Mouse (Mus musculus): Measurements from ENCODE around the gene Ift81. TPM values are rescaled to one million over a fixed set of nuclear protein-coding genes. Genes with fewer than 3 reads are reported as not detected.

Gene Ift81
- polyA plus RNA-seq, 1 experiment from 2014 or later = 25.2 TPM

DNA sequence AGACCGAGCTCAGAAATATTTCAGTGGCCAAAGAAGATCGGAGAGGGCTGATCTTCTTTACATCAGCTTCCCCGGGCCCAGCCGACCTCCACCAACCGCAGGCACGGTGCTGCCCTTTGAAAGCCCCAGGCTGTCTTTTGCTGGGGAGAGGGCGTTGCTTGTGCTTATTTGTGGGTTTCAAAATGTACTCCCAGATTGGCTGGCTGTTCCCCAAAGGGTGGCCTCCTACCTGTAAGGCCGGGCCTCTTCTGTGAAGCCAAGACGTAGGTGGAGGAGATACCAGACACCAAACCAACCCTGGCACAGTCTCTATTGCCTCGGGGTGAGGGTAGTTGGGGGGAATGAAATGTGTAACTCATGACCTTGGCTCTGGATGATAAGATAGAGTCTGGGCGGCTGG, 31.7 kb upstream of the Ift81 start:
- Histone ChIP-seq H3K27me3 (replicated peaks) (no peaks in the 10 kb centered on the region), H3K27ac (ENCODE audit: poor library complexity, severe bottlenecking) (no peak overlapping the region), H3K36me3 (no peaks in the 10 kb centered on the region), H3K4me2 (no peak overlapping the region), H3K4me3 (no peak overlapping the region), H3K4me1 (replicated peaks) (peaks cover 25% of the 10 kb centered on the region), H3K9me3 (replicated peaks) (peaks cover 4% of the 10 kb centered on the region; the same call in 1 of the 2 replicates), H3K9ac (no peak overlapping the region)
- 75% methylated on average over 11 of the region's 11 CpGs for WGBS
- ATAC-seq (ENCODE audit: insufficient number of reproducible peaks, low FRiP score) = no peak

DNA sequence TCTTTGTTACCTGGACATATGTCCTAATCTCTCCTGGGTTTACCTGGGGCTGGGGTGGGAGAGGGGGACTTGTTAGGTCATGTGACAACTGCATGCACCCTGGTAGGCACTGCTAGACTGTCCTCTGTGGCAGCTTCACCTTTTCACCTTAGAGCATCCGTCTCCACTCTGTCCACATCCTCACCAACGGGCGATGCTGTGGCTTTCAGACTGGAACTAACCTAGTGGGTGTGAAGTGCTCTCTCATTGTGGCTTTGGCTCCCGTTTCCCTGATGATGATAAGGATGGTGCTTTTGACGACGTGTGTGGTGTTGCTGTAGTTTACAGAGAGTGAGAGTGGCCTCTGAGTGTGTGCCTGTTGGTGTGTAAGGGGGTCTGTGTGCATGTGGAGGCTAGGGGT, 31.0 kb upstream of the Ift81 start:
- no peak overlapping the region for H3K27ac ChIP-seq (ENCODE audit: poor library complexity, severe bottlenecking)
- ATAC-seq (ENCODE audit: insufficient number of reproducible peaks, low FRiP score) = no peak

DNA sequence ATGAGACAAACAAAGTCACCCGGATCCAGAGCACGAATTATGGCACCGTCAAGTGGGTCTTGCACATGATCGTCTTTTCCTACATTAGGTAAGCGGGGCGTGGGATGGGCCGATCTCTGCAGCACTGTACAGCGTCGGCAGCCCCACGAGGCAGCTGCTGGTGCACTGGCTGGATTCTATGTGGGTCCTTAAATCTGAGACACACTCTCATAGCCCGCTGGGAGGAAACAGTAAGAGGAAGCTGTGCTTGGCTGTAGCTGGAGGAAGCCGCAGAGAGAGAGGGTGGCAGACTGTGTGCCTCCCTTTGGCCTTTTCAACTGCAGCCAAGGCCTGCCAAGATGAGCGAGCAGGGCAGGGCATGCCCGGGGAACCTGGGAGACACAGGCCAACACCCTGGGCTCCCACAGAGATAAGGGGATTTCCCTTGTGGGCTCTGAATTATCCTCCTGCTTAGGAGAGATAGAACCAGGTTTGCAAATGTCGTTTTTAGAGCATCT, 29.8 kb upstream of the Ift81 start:
- Histone ChIP-seq H3K9ac (no peak overlapping the region), H3K27ac (ENCODE audit: poor library complexity, severe bottlenecking) (no peak overlapping the region), H3K36me3 (no peaks in the 10 kb centered on the region), H3K9me3 (replicated peaks) (peaks cover 4% of the 10 kb centered on the region; the same call in 1 of the 2 replicates), H3K4me3 (no peak overlapping the region), H3K27me3 (replicated peaks) (no peaks in the 10 kb centered on the region), H3K4me1 (replicated peaks) (peaks cover 22% of the 10 kb centered on the region), H3K4me2 (no peak overlapping the region)
- ATAC-seq (ENCODE audit: insufficient number of reproducible peaks, low FRiP score) = no peak
- WGBS = 63% methylated on average over 15 of the region's 15 CpGs

More for the DNA sequence above, 31.0 kb upstream of the Ift81 start:
- peaks cover 25% of the 10 kb centered on the region for H3K4me1 ChIP-seq (replicated peaks)
- no peak overlapping the region for H3K4me2 ChIP-seq
- peaks cover 4% of the 10 kb centered on the region; the same call in 1 of the 2 replicates for H3K9me3 ChIP-seq (replicated peaks)
- WGBS = 48% methylated on average over 6 of the region's 6 CpGs
- no peak overlapping the region for H3K9ac ChIP-seq
- H3K27me3 ChIP-seq (replicated peaks) = no peaks in the 10 kb centered on the region
- H3K4me3 ChIP-seq = no peak overlapping the region
- H3K36me3 ChIP-seq = no peaks in the 10 kb centered on the region

GRCm38 (mm10) chr5:122643701-122644100, 29.4 kb upstream of the Ift81 start, which contains the start of gene P2rx7:
P2rx7 (plus strand) TSS chr5:122643911.
- Histone ChIP-seq H3K4me3 (no peak within 1 kb of the TSS), H3K27me3 (replicated peaks) (no peaks in the 10 kb centered on the region), H3K4me1 (replicated peaks) (peaks cover 22% of the 10 kb centered on the region), H3K36me3 (no peaks in the 10 kb centered on the region), H3K9ac (no peak within 1 kb of the TSS), H3K27ac (ENCODE audit: poor library complexity, severe bottlenecking) (no peak within 1 kb of the TSS), H3K9me3 (replicated peaks) (peaks cover 4% of the 10 kb centered on the region; the same call in 1 of the 2 replicates), H3K4me2 (no peak within 1 kb of the TSS)
- 69% methylated on average over 12 of the region's 12 CpGs for WGBS
- ATAC-seq (ENCODE audit: insufficient number of reproducible peaks, low FRiP score) = no peak

DNA sequence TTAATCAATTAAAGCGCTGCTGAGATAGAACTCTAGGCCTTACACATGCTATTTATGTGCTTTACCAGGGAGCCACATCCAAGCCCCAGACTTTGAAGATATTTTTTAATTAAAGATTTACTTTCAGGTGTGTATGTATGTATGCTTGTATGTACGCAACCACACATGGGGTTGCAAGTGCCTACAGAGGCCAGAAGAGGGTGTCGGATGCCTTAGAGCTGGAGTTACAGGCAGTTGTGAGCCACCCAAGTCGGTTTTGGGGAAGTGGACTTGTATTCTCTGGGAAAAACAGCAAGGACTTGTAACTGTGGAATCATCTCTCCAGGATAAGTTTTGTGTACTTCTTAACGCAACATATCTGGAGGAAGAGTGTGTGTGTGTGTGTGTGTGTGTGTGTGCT, 25.7 kb upstream of the Ift81 start:
- 81% methylated on average over 5 of the region's 5 CpGs for WGBS
- H3K9me3 ChIP-seq (replicated peaks) = no peaks in the 10 kb centered on the region
- no peak overlapping the region for H3K9ac ChIP-seq
- ATAC-seq (ENCODE audit: insufficient number of reproducible peaks, low FRiP score) = no peak
- H3K27me3 ChIP-seq (replicated peaks) = no peaks in the 10 kb centered on the region
- no peak overlapping the region for H3K27ac ChIP-seq (ENCODE audit: poor library complexity, severe bottlenecking)
- H3K4me3 ChIP-seq = no peak overlapping the region
- no peak overlapping the region for H3K4me2 ChIP-seq
- H3K36me3 ChIP-seq = no peaks in the 10 kb centered on the region
- H3K4me1 ChIP-seq (replicated peaks) = peaks cover 30% of the 10 kb centered on the region

DNA sequence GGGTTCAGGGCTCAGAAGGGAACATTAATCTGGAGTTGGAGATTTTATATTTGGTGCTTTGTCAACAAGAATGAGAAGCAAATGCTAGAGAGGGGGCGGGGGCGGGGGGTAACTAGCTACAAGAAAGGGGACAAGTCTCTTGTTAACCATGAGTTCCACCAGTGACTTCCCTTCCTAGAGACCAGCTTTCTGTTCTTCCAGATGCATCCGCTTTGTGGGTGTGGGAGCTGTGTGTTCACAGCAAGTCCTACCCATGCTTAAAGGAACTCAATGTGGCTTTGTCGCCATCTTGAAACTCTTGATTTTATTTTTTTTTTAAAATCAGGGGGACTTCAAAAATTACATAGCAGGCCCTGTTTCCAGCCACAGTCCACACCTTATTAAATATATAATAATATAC, 25.2 kb upstream of the Ift81 start:
- Histone ChIP-seq H3K9ac (no peak overlapping the region), H3K4me1 (replicated peaks) (peaks cover 29% of the 10 kb centered on the region), H3K4me2 (no peak overlapping the region), H3K9me3 (replicated peaks) (no peaks in the 10 kb centered on the region), H3K27ac (ENCODE audit: poor library complexity, severe bottlenecking) (no peak overlapping the region), H3K36me3 (no peaks in the 10 kb centered on the region), H3K27me3 (replicated peaks) (no peaks in the 10 kb centered on the region), H3K4me3 (no peak overlapping the region)
- no peak for ATAC-seq (ENCODE audit: insufficient number of reproducible peaks, low FRiP score)
- 91% methylated on average over 4 of the region's 4 CpGs for WGBS

DNA sequence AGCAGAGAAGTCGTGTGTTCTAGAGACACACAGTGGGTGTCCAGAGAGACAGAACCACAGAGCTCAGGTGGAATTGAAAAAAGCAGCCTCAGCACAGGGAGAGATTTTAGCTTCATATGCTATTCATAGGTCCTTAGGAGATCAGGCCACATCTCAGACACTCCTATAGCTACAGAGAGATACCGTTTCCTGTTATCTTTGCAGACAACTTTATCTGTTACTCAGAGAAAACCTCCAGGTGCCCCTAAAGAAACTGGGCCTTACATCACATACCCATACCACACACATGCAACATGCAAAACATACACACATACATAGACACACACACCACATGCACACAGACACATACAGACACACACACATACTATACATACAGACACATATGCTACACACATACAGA, 24.0 kb upstream of the Ift81 start:
- ATAC-seq (ENCODE audit: insufficient number of reproducible peaks, low FRiP score) = no peak

GRCm38 (mm10) chr5:122636958-122637357, 22.6 kb upstream of the Ift81 start:
- H3K9ac ChIP-seq = no peak overlapping the region
- peaks cover 22% of the 10 kb centered on the region for H3K4me1 ChIP-seq (replicated peaks)
- no peak overlapping the region for H3K27ac ChIP-seq (ENCODE audit: poor library complexity, severe bottlenecking)
- 21% methylated on average over 16 of the region's 16 CpGs for WGBS
- H3K9me3 ChIP-seq (replicated peaks) = no peaks in the 10 kb centered on the region
- no peaks in the 10 kb centered on the region for H3K27me3 ChIP-seq (replicated peaks)
- ATAC-seq (ENCODE audit: insufficient number of reproducible peaks, low FRiP score) = 0 out of 2 replicates have a peak, but pooled peaks have one; percentile 31
- no peaks in the 10 kb centered on the region for H3K36me3 ChIP-seq
- H3K4me3 ChIP-seq = peak overlapping the region; percentile 32
- H3K4me2 ChIP-seq = peak overlapping the region; percentile 63

More for the DNA sequence above, 24.0 kb upstream of the Ift81 start:
- Histone ChIP-seq H3K4me2 (no peak overlapping the region), H3K9me3 (replicated peaks) (no peaks in the 10 kb centered on the region), H3K27ac (ENCODE audit: poor library complexity, severe bottlenecking) (no peak overlapping the region), H3K9ac (no peak overlapping the region), H3K4me3 (no peak overlapping the region), H3K27me3 (replicated peaks) (no peaks in the 10 kb centered on the region), H3K36me3 (no peaks in the 10 kb centered on the region), H3K4me1 (replicated peaks) (peaks cover 22% of the 10 kb centered on the region)
- 41% methylated on average over 2 of the region's 2 CpGs for WGBS

GRCm38 (mm10) chr5:122636308-122636707, 22.0 kb upstream of the Ift81 start:
- 74% methylated on average over 9 of the region's 9 CpGs for WGBS

DNA sequence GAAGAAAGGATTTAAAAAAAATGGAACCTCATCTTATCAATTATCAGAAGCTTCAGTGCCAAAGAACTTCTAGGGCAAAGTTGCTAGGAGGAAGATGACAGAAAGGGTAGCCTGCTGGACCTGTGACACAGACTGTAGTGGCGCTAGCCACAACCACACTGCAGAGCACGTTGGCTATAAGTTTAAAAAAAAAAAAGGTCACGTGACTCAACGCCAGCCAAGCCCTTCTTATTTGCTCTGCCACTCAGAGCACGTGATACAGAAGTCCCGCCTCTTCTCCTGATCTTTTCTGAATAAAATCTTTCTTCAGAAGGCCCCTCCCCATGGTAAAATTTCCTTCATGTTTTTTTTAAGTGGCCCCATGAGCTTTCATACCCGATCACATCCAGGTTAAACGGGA, 20.9 kb upstream of the Ift81 start:
- WGBS = 83% methylated on average over 8 of the region's 8 CpGs
- H3K27ac ChIP-seq (ENCODE audit: poor library complexity, severe bottlenecking) = no peak overlapping the region
- no peak overlapping the region for H3K4me2 ChIP-seq
- H3K4me1 ChIP-seq (replicated peaks) = peaks cover 22% of the 10 kb centered on the region
- H3K9ac ChIP-seq = no peak overlapping the region
- H3K4me3 ChIP-seq = no peak overlapping the region
- no peaks in the 10 kb centered on the region for H3K9me3 ChIP-seq (replicated peaks)
- H3K27me3 ChIP-seq (replicated peaks) = no peaks in the 10 kb centered on the region
- no peaks in the 10 kb centered on the region for H3K36me3 ChIP-seq
- no peak for ATAC-seq (ENCODE audit: insufficient number of reproducible peaks, low FRiP score)

More at GRCm38 (mm10) chr5:122636308-122636707, 22.0 kb upstream of the Ift81 start:
- H3K36me3 ChIP-seq = no peaks in the 10 kb centered on the region
- H3K9ac ChIP-seq = no peak overlapping the region
- no peaks in the 10 kb centered on the region for H3K9me3 ChIP-seq (replicated peaks)
- H3K27me3 ChIP-seq (replicated peaks) = no peaks in the 10 kb centered on the region
- no peak overlapping the region for H3K4me3 ChIP-seq
- H3K27ac ChIP-seq (ENCODE audit: poor library complexity, severe bottlenecking) = no peak overlapping the region
- ATAC-seq (ENCODE audit: insufficient number of reproducible peaks, low FRiP score) = no peak
- no peak overlapping the region for H3K4me2 ChIP-seq
- peaks cover 22% of the 10 kb centered on the region for H3K4me1 ChIP-seq (replicated peaks)

- ATAC-seq (ENCODE audit: insufficient number of reproducible peaks, low FRiP score) = peak; percentile 78
- no peak overlapping the region for H3K4me2 ChIP-seq
- H3K27me3 ChIP-seq (replicated peaks) = no peaks in the 10 kb centered on the region
- H3K4me3 ChIP-seq = no peak overlapping the region
- 0 out of 2 replicates have a peak overlapping the region, but pooled peaks have one; percentile 25 for H3K9ac ChIP-seq
- no peaks in the 10 kb centered on the region for H3K36me3 ChIP-seq
- WGBS = 28% methylated on average over 2 of the region's 2 CpGs
- H3K27ac ChIP-seq (ENCODE audit: poor library complexity, severe bottlenecking) = no peak overlapping the region
- H3K4me1 ChIP-seq (replicated peaks) = peaks cover 25% of the 10 kb centered on the region
- H3K9me3 ChIP-seq (replicated peaks) = no peaks in the 10 kb centered on the region
Measured at GRCm38 (mm10) chr5:122627243-122627642, 12.9 kb upstream of the Ift81 start.
